Mouse (Mus musculus): ENCODE measurements around the gene Cnpy1.

Cnpy1 gene

DNA sequence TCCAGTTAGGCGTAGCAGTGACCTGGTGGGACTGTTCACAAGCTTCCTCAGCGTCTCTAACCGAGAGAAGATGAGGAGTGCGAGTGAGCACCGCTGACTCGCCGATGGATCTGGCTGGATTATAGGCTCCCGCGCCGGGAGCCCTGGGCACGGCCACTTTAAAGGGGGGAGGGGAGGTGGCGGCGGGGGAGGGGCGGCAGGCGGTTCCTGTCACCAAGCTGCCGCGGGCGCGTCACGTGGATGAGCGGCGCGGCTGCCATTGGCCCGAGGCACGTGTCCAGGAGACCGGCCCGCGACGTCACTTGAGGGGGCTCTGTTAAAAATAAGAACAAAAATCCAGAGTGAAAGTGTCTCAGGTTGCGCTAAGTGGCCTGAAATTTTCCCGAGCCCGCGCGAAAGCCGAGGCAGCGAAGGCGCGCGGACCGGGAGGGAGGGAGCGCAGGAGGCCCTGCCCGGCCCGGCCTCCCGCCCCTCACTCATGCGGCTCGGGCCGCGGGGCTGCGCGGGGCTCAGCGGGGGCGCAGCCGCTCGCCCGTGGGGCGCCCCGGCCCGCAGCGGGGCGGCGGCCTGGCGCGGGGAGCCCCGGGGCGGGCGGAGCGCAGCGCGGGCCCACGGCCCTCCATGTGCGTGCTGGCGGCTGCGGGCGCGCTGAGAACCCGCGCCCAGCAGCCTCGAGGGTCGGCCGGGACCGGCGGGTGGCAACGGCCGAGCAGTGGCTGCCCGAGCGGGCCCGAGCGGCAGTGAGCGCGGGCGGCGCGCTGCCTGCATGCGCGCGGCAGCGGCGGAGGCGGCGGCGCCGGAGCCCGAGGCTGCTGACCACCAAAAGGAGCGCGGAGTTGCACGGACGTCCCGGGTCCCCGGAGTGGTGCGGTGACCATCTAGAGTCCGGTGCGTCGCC is 80.0 kb downstream of the Cnpy1 start, which contains the start of gene En2:
Gene En2 (plus strand): TSS at position 337 of the 898 bp plus-strand sequence.
- in situ Hi-C loops (cut with MboI, MseI) = no loop called here

DNA sequence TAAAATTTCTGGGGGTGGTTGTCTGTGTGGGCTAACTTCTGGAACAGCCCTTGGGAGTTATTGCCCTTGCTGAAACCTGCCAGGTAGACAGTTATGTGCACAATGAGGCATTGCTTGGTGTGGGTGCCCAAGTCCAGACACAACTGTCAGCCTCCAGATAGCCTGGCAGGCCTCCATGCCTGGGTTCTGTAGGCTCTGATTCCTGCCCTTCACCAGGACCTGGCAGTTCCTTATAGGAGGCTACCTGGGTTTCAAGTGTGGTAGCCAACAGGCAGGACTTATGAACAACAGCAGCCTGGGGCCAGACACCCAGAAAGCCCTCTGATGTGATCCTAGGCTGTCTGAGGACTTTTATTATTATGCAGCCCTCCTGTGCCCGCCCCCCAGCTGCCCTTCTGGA is 81.7 kb downstream of the Cnpy1 start:
- in situ Hi-C loops (cut with MboI, MseI) = no loop called here

DNA sequence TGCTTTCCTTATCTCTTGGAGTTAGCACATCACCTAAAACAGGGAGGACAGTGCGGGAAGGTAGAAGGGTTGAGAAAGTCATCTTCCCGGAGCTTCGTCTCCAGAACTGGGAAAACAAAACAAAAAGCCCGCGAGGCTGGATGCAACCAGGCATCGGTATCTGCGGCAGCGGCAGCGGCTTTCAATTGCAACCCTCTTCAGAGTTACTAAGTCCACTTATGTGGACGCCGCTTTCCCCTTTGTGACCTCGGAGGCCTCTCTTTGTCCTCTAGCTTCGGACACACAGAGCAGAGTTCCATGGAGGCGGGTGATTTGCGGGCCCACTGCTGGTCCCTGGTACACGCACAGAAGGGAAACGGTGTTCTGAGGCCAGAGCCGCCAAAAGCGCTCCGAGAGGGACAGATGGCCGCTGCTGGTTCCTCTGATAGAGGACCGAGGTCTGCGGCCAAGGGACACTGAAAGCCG is 83.6 kb downstream of the Cnpy1 start:
- in situ Hi-C loops (cut with MboI, MseI) = no loop called here

GRCm38 (mm10) chr5:28161383-28161937 is 84.1 kb downstream of the Cnpy1 start:
- in situ Hi-C loops (cut with MboI, MseI) = no loop called here

GRCm38 (mm10) chr5:28159891-28160470 is 85.6 kb downstream of the Cnpy1 start:
- in situ Hi-C loops (cut with MboI, MseI) = no loop called here

GRCm38 (mm10) chr5:28159072-28159458 is 86.5 kb downstream of the Cnpy1 start:
- in situ Hi-C loops (cut with MboI, MseI) = no loop called here

- in situ Hi-C loops (cut with MboI, MseI) = no loop called here
Observed at GRCm38 (mm10) chr5:28158308-28159071, 87.1 kb downstream of the Cnpy1 start.

DNA sequence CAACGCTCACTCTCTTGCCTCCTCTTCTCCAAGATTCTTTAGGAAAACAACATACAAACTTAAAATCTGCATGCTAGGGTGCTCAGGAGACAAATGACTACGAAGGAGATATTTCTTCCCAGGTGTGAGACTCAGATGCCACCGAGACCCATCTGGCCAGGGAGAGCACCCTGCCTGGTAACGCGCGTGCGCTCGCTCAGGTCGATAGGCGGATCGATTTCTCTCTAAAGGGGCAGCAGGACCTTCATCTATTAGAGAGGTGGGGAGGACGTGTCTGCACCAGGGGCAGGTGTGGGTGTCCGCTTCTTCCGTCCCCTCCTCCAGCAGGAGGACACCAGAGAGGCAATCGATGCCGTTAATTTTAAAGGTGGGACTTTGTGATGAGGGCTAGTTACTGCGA is 87.8 kb downstream of the Cnpy1 start:
- in situ Hi-C loops (cut with MboI, MseI) = no loop called here

DNA sequence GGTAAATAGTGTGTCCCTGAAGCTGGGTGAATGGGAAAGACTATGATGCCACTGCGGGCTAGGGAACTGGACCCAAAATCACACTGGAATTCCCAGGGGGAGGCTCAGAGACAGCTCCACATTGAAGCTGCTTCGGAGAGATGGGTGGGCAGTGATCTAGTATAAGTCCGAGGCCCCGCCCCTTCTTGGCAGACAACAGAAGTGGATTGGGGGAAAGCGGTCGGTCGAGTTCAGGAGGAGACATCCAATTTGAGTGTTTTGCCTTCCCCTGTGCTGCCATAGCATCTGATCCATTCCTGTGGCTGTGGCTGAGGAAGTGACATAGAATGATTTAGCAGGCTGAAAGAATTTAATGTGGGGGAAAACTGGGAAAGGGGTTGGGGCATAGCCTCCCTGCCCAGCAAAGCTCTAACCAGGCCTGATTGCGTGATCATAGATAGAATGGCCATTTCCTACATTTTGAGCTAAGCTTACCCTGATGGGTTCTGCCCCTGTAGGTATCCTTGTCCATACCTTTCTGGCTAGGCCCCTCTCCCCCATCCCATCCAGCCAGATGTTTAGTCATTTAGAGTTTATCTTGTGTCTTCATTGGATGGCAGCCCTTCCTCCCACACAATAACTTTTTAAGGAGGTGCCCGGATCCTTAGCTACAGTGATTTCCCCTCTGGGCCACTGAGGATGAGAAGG is 88.4 kb downstream of the Cnpy1 start:
- in situ Hi-C loops (cut with MboI, MseI) = no loop called here
